Mouse (Mus musculus) gastrocnemius, postnatal 25 days (tissue): ENCODE measurements around the gene Zfp428. TPM values are rescaled to one million over a fixed set of nuclear protein-coding genes. Genes with fewer than 3 reads are reported as not detected.

Experiments used
- DNase-seq: peaks from one replicate; pipeline ENCODE4 v3.0.0; 2022
- long read RNA-seq, 2 experiments: library from polyadenylated mRNA; stranded (forward); transcript quantifications; one replicate each; pipeline ENCODE4 v2.0.0; 2021
- total RNA-seq, 2 experiments: library from RNA; stranded (reverse); gene quantifications; 1 replicate in 1 of 2; 2 replicates in 1 of 2; pipeline ENCODE4 v1.2.3; 2021

The Zfp428 gene
- 1 to 10 TPM; 4.0 TPM for total RNA-seq
- long read RNA-seq, experiment 1, partial matches to known transcripts = 0 of 2 reads
- long read RNA-seq, experiment 1, other reads (novel, unspliced or antisense) = 0 of 2 reads
- long read RNA-seq, experiment 2, partial matches to known transcripts = 0 of 8 reads
- long read RNA-seq, experiment 2, other reads (novel, unspliced or antisense) = 2 of 8 reads

- DNase-seq = peak; percentile 91
Observed at GRCm38 (mm10) chr7:24506838-24507725, at the start of gene Zfp428. Zfp428 (plus strand) TSS chr7:24507006.

- no peak for DNase-seq
Observed at GRCm38 (mm10) chr7:24457726-24458370, 49.0 kb upstream of the Zfp428 start.

- DNase-seq = no peak
Observed at GRCm38 (mm10) chr7:24459440-24459839, 47.4 kb upstream of the Zfp428 start.

- peak; percentile 43 for DNase-seq
Observed at GRCm38 (mm10) chr7:24459843-24460242, 47.0 kb upstream of the Zfp428 start.

GRCm38 (mm10) chr7:24461376-24462051, 45.3 kb upstream of the Zfp428 start:
- no peak for DNase-seq

GRCm38 (mm10) chr7:24462388-24463319, 44.2 kb upstream of the Zfp428 start, which contains the start of gene Plaur:
Plaur (plus strand) TSS chr7:24462484.
- no peak for DNase-seq

- no peak for DNase-seq
Observed at GRCm38 (mm10) chr7:24466835-24467234, 40.0 kb upstream of the Zfp428 start.

- no peak for DNase-seq
Observed at GRCm38 (mm10) chr7:24467886-24468285, 38.9 kb upstream of the Zfp428 start.

- no peak for DNase-seq
Observed at GRCm38 (mm10) chr7:24469126-24469525, 37.7 kb upstream of the Zfp428 start.

GRCm38 (mm10) chr7:24470356-24470755, 36.5 kb upstream of the Zfp428 start:
- DNase-seq = no peak

- DNase-seq = no peak
Observed at GRCm38 (mm10) chr7:24472442-24472841, 34.4 kb upstream of the Zfp428 start.

GRCm38 (mm10) chr7:24472937-24473336, 33.9 kb upstream of the Zfp428 start:
- DNase-seq = no peak

GRCm38 (mm10) chr7:24473913-24474529, 32.8 kb upstream of the Zfp428 start:
- peak; percentile 39 for DNase-seq

- DNase-seq = no peak
Observed at GRCm38 (mm10) chr7:24474811-24475506, 31.8 kb upstream of the Zfp428 start.

GRCm38 (mm10) chr7:24476338-24476737, 30.5 kb upstream of the Zfp428 start:
- no peak for DNase-seq

- DNase-seq = no peak
Observed at GRCm38 (mm10) chr7:24476856-24477255, 29.9 kb upstream of the Zfp428 start.

- no peak for DNase-seq
Observed at GRCm38 (mm10) chr7:24478911-24479310, 27.9 kb upstream of the Zfp428 start.

- DNase-seq = no peak
Observed at GRCm38 (mm10) chr7:24479685-24480084, 27.1 kb upstream of the Zfp428 start.

- peak; percentile 47 for DNase-seq
Observed at GRCm38 (mm10) chr7:24480121-24480941, 26.5 kb upstream of the Zfp428 start.
